Mouse (Mus musculus): Measurements from ENCODE around the gene Msl1.

The Msl1 gene

DNA sequence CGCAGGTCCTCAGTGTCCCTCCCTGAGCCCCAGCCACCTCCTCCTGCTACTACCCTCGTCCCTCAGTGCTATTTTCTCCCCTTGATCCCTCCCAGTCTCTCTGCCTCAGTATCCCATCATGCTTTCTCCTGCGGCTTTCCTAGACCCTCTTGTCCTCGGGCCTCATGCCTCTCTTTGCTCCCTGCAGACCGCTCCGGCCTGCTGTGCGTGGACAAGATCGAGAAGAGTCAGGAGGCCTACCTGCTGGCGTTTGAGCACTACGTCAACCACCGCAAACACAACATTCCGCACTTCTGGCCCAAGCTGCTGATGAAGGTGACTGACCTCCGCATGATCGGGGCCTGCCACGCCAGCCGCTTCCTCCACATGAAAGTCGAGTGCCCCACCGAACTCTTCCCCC is 31.2 kb upstream of the Msl1 start:
- DNase-seq (ENCODE audit: low read depth, low spot score), result no peak

DNA sequence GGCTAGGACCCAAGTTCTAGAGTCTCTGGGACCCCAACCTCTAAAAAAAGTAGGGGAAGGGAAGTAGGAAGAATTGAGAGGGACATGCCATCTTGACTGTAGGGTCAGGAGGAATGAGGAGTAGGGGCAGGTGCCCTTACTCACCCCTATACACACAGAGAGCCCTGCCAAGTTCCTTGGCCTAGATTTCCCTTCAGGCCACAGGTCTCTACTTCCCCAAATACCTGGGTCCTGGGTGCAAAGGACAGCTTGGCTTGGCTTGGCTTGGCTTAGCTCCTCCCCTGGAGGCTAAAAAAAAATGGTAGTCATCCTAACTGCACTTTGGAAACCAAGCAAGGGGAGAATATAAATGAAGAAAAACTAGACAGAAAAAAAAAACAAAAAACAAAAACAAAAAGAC is 30.6 kb upstream of the Msl1 start:
- DNase-seq (ENCODE audit: low read depth, low spot score), result no peak

DNA sequence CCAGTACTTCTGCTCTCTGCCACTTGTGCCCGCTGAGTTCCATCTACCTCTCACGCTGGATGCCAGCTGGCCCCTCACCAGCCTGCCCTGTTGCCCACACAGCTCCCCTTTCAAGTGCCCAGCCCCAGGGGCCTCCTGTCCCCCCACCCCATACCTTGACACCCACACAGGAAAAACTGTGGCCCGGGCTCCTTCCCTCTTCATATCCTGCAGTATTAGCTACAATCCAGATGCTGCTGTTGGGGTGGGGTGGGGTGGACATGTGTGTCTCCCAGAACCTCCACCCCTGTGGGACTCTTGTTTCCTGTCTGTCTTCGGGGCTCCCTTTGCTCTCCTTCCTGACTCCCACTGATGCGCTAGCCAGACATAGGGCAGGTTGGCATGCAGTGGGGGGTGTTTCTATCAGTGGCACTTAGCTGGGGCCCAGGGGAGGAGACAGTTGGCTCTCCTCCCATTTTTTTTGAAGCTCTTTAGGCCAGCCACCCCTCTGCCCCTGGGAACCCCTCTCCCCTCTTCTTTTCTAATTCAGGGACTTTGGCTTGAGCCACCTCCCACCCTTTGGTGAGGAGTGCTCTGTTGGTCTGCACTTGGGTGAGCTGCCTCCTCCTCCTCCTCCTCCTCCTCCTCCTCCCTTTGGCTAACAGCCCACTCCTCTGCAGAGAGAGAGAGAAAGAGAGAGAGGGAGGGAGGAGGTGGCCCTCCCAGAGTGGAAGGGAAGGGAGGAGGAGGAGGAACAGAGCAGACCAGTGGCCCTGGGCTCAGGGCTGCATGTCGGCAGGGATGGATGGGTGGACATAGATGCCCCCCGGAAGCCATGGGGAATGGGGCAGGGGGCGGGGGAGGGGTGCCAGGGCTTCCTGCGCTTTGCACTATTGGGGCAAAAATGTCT is 29.7 kb upstream of the Msl1 start:
- DNase-seq (ENCODE audit: low read depth, low spot score), result no peak

DNA sequence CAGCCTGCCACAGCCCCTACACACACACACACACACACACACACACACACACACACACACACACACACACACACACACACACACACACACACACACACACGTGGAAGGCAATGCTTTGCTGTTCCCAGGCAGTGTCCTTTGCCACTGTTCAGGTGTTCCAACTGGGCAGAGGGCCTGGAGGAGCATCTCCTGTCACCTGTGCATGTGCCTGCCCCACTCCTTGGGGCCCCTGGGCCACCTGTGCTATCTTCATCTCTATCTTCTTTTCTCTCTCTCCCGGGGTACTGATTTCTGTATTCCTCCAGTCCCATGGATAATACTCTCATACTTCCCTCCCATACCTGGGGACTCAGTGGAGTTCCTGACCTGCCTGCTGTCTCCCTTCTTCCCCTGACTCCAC is 29.0 kb upstream of the Msl1 start:
- DNase-seq (ENCODE audit: low read depth, low spot score), result no peak

DNA sequence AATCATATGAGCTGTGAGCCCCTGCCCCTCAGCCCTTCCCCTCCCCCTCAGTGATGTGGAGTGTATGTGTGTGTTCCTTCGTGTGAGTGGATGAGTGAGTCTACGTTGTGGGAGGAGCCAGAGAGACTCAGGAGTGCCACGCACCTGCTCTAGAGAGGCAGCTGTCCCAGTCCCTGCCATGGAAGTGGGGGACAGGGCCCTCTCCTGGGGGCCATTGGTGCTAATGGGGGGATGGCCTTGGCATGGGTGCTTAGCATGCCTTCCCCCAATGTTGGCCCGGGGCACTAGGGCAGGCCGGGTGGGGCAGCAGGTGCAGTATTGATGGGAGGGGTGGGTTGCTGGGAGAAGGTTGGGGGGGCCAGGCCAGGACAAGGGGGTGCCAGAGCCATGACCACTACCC is 28.5 kb upstream of the Msl1 start:
- DNase-seq (ENCODE audit: low read depth, low spot score), result no peak

DNA sequence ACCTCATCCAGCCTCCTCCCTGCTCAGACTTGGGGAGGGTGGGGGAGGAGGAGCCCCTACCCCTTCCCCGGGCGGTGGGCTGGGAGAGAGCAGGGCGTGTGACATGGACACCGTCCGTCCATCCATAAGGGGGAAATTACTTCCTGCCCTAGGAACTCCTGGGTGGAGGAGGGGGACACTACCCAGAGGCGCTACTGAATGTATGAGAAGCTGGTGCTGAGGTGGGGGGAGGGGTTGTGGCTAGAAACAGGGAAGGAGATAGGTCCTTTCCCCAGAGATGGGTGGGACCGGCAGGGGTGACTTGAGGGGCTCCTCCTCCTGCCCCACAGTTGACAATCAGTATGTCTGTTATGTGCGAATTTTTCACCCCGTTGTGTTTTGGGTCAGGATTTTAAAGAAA is 28.0 kb upstream of the Msl1 start:
- DNase-seq (ENCODE audit: low read depth, low spot score), result peak; percentile 55

DNA sequence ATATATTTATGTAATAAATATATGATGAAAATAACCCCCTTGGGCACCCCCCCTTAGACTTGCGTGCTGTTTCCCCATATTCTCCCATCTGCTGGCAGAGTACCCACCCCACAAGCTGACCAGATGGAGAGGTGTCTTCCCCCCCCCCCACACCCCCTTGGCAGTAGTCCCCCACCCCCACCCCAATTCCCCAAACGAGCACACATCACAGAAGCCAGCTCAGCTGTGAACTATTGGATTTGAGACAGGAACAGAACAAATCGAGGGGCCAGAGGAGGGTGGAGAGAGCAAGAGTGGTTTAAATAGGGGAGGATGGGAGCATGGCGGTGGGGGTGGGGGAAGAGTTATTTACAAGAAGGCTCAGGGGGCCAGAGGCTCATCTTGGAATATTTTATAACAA is 27.6 kb upstream of the Msl1 start:
- no peak for DNase-seq (ENCODE audit: low read depth, low spot score)

DNA sequence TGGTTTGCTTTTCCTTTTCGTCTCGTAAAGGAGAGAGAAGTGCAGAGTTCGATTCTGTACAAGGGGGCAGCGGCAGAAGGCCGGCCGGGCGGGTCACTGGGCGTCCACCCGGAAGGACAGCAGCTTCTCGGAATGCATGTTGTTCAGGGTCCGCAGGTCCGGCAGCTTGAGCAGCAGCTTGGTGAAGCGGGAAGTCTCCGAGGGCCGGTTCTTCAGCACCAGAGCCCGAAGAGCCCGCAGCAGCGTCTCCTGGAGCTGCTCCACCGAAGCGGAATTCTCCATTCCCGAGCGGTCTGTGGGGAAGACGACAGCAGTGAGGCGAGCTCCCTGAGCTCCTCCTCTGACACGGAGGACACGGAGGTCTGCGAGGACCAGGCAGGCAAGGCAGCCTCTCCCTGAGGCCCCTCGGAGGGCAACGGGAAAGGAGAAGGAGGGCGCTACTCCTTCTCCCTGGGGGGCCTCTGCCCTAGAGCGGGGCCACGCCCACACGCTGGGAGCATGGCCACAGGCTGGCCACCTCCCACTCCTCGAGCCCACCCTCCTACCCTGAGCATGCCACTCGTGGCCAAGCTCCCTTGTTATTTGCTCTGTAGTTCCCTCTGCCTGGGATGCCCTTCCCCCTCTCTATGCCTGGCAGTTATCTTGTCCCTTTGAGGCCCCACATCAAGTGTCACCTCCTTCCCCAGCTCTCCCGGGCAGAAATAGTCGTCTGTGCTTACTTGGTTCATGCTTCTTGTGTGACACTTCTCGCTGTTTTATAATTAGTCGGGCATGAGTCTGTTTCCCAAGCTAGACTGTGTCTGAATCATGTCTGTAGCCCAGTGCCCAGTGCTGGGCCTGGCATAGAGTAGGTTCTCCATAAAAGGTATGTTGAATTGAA is 26.9 kb upstream of the Msl1 start:
- no peak for DNase-seq (ENCODE audit: low read depth, low spot score)

DNA sequence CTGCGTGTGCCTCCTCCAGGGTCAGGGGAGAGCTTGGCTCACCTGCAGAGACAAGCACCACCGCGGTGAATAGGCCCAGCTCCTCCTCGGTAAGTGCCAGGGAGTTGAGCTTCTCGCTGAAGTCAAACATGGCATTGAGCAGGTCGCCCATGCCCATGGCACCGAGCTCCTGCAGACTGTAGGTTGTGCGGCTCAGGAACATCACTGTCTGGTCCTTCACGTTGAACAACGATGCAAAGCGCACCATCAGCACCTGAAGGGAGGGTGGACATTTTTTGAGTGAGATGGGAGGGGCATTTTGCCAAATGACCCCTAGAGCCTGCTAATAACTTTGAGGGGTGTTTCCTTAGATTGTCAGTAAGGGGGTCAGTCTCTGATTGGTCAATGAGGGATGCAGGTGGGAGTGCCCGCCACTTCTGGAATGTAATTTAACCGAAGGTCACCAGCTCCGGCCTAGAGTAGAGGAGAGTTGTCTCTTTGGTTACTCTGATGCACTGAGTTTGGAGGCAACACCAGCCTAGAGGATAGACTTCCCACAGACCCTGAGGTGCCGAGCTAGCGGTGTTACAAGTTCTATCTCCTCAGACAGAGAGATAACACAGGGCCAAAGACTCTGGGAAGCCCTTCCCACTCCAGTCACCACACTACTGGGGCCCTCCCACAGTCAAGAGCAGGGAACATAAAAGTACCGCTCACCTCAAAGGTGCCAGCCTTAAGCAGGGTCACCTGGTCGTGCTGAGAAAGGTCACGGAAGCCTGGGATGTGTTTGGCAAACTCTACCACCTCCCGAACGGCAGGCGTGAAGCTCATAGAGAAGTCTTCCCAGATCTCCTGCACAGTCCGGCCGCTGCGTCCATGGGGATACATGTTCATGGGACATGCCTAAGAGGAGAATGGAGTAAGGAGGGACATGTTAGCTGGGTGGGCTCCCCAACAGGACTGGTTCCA is 26.0 kb upstream of the Msl1 start:
- no peak for DNase-seq (ENCODE audit: low read depth, low spot score)

DNA sequence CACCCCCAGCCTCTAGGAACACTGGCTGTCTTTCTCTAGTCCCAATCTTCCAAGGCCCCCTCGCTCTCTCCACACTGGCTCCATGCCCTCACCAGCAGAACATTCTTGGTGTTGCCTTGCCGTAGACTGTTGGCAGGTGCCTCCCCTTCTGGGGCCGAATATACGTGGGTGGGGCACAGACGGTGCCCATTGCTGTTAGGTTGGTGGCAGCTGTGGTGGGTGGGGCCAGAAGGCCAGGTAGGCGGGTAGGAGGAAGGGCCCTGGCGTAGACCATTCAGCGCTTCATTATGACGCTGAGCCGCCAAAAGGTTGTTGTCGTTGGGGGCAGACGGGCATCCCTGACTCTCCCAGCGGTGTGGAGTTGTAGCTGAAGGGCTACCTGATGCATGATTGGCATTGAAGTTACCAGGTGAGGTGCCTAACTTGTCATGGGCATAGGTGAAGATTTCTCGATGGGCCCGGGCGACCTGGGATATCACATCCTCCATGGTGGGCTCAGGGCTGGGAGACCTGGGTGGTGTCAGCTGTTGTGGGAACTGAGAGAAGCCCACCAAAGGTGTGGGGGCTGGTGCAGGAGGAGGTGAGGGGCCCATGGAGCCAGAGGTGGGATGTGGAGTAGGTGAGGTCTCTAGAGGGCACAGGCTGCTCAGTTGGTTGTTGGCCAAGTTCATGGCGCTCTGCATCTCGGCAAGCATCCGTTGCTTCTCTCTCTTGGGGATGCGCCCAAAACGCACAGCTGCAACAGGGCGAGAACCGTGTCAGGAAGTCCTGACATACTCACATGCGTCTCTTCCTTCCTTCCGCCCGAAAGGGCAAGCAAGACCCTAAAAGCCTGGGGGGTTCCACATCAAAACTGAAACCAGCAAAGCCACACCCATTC is 25.0 kb upstream of the Msl1 start:
- no peak for DNase-seq (ENCODE audit: low read depth, low spot score)

DNA sequence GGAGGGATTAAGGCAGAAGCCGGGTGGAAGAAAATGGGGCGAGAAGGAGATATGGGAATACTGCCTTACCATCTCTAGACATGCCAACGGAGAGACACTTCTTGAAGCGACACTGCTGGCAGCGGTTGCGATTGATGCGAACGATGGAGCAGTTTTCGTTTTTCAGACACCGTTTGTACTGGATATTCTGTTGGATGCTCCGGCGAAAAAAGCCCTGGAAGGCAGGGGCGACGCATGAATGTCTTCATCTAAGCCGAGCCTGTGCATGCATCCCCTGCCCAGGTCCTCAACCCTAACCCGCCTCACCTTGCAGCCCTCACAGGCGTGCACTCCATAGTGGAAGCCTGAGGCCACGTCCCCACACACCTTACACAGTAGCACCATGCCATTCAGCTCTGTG is 24.2 kb upstream of the Msl1 start:
- no peak for DNase-seq (ENCODE audit: low read depth, low spot score)

DNA sequence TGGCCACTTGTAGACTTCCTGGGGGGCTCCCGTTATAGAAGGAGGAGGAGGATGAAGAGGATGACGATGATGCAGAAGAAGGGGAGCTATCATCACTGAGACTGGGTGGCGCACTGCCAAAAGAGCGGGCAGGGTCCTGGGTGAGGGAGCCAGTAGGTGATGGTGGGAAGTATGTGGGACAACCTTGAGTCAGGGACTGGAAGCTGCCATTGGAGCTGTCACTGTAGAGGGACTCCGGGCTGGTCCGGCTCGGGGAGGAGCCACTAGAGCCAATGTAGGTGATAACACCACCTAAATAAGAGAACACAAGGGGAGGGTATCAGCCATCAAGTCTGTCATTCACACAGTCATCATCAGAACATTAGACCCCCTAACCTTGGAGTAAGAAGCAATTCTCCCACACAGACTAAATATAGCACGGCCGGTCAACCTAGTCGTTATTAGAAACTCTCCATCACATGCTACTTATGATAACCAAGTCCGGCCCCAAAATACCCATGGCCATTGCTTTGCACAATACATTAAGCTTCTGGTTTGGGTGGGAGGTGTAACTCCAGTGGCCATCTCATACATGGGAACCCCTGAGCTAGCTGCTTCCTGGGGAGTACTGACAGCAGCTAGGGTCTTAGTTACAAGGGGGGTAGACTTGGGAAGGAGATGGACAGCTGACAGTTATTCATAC is 23.3 kb upstream of the Msl1 start:
- no peak for DNase-seq (ENCODE audit: low read depth, low spot score)

DNA sequence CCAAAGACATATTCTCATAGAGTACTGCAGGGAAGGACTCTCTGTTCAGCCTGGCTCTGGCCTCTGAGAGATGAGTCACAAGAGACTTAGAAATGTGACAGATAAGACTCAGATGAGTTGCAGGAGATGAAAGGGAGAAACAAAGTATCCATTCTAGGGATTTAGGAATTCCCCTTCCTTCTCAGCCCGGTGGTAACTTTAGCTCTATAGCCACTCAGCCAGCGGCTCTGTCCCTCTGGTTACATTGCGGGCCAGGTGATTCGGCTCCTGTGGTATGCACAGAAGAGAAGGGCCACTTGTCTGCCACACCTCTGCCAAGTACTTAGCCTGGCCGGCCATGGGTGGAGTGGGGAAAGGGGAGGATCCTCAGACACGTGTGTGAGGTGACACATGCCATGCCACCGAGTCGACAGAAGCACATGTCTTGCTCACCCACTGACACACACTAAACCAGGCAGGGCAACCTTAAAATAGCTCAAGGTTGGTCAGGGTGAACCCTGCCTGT is 22.6 kb upstream of the Msl1 start:
- DNase-seq (ENCODE audit: low read depth, low spot score), result no peak

DNA sequence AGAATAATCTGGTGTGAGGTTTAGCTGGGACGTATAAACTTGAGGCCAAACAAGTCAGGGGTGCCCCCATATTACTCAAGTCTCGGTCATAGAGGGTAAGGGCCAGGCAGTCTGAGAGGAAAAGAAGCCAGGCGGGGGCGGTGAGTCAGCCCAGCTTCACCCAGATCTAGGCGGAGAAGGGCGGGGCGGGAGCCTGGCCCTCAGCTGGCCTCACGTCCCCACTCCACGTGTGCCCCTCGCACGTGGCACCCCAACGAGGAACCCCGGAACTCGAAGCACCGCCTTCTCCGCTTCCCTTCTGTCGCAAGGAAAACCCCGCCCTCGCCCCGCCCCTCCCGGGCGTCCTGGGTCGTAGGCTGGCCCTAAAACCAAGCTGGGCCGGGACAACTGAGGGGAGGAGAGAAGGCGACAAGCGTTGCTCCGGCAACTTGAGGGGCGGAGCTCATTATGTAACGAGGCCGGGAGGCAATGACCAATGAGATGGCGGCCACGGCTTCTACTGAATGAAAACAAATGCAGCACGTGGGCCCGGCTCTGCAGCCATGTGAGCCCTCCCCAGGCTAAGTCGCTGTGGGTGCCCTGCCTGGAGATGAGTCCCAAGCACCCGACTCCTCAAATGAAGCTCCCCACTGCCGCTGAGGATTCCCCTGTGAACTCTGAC is 21.6 kb upstream of the Msl1 start:
- DNase-seq (ENCODE audit: low read depth, low spot score), result peak; percentile 96

DNA sequence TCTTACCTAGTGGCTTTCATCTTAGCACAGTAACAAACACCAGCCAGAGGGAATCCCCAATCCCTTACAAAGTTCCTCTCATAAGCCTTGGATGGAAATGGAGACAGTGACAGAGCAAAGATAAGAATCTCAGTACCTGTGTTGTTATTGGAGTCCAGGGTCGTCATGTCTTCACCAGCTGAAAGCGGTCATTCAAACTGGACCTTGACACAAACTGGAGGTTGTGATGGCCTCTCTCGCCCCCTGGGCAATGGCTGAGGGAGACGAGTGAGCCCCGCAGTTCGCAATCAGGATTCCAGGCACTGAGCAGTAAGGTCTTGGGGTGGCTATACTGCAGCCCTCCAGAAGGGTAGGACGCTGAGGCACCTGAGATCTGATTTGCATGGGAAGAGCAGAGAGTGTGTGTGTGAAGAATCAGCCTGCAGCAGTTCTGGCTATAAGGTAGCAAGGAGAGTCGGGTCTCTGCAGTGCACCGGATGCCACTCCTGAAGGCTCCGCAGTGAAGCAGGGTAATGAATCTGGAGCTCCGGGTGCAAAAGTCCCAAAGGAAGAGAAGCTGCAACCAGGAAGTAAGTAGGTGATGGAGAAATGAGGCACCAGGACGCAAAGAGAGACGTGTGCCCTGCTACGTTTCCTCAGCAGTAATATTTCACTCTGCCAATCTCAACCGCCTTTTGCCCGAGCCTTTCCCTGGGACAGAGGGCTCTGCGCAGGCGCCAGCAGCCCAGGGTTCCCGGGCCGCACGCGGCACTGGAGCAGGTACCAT is 20.6 kb upstream of the Msl1 start, which contains the start of gene Nr1d1:
TSS of gene Nr1d1 (minus strand) at position 752 of the 766 bp plus-strand sequence.
- no peak for DNase-seq (ENCODE audit: low read depth, low spot score)

DNA sequence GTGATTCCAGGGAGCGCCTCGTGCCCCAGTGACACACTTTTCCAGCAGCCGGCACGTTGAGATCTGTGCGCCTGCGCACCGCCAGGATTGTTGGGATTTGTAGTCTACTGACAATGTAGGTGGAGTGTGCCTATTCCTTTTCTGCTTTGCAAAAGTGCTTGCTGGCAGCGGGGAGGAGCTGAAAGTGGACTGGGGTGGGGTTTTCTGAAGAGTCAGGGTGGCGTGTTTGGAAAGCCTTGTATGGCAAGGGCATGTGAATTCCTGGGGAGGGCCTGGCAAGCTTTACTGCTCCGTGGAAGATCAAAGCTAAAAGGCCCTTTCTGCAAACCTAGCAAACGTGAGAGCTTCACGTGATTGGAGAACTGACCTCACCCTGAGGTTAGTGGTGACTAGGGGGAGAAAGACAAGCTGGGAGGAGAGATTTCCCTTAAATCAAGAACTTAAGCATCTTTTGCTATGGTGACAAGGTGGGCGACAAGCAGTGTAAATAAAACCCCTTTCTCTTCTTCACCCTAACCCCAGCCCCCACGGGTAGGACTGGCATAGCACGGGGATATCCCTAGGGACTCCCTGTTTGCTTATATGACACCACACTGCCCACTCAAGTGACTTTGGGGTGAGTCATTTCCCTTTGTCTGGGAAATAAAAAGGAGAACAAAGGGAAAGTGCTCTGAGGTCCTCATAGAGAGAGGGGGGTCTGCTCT is 19.8 kb upstream of the Msl1 start:
- DNase-seq (ENCODE audit: low read depth, low spot score), result peak; percentile 96

DNA sequence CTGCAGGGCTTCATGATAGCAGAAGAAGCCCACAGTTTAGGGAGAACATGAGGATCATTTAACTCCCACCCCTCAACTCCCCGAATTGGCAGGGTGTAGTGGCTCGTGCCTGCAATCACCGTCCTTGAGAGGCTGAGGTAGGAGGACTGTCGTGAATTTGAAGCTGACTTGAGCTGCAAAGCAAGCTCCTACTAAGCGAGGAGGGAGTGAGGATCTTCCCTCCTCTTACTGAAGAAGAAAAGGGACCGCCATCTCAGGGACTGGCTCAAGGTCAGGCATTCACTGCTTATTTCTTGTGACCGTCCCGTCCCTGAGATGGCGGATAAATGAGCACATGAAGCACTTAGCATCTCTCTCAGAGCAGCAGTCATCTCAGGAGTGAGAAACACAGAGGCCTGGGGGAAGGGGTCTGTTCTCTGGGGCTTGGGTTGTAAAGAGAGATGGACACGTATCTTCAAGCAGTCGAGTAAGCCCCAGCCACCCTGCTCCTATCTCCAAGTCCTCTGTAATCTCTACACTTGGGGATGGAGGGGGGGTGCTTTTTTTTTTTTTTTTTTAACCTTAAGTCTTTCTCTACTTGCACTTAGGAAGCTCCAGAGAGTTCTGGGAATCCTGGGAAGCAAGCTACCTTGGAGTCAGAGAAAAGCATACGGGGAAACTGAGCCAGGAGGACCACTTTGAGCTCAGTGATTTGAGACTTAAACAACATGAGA is 19.1 kb upstream of the Msl1 start:
- no peak for DNase-seq (ENCODE audit: low read depth, low spot score)

Measured in mesoderm, embryonic 11.5 days (tissue).